Mouse (Mus musculus) gastrocnemius, adult 18-20 months (tissue): ENCODE data around the gene Cic. TPM values are rescaled to one million over a fixed set of nuclear protein-coding genes. Genes with fewer than 3 reads are reported as not detected.

Experiments
- DNase-seq: peaks from one replicate; pipeline ENCODE4 v3.0.0; 2021; ENCODE audit warnings: low spot score
- long read RNA-seq, 2 experiments: library from polyadenylated mRNA; stranded (forward); transcript quantifications; one replicate each; pipeline ENCODE4 v2.0.0; 2021
- total RNA-seq, 2 experiments: library from RNA; stranded (reverse); gene quantifications; 2 replicates each; pipeline ENCODE4 v1.2.3; 2021

Cic gene
- 10 to 100 TPM; 34.8 to 38.3 TPM for total RNA-seq
- long read RNA-seq, experiment 1, partial matches to known transcripts: 3 of 8 reads
- long read RNA-seq, experiment 1, other reads (novel, unspliced or antisense): 5 of 8 reads
- long read RNA-seq, experiment 2, partial matches to known transcripts: 2 of 8 reads
- long read RNA-seq, experiment 2, other reads (novel, unspliced or antisense): 6 of 8 reads

- DNase-seq: peak; percentile 100
Observed at GRCm38 (mm10) chr7:25267301-25267750, at the start of gene Cic. TSS of gene Cic (plus strand) at chr7:25267704.

- DNase-seq: peak; percentile 28
Observed at GRCm38 (mm10) chr7:25218705-25219415, 48.6 kb upstream of the Cic start.

GRCm38 (mm10) chr7:25219416-25219750 is 48.1 kb upstream of the Cic start:
- DNase-seq: no peak

- peak; percentile 98 for DNase-seq
Observed at GRCm38 (mm10) chr7:25219756-25220456, 47.6 kb upstream of the Cic start.

GRCm38 (mm10) chr7:25220457-25221101 is 46.9 kb upstream of the Cic start, which contains the start of gene Dedd2:
TSS of gene Dedd2 (minus strand) at chr7:25220615.
- peak; percentile 37 for DNase-seq

- DNase-seq: peak; percentile 98
Observed at GRCm38 (mm10) chr7:25221102-25221883, 46.2 kb upstream of the Cic start, which contains the start of gene Zfp526. TSS of gene Zfp526 (plus strand) at chr7:25221425.

- DNase-seq: no peak
Observed at GRCm38 (mm10) chr7:25222275-25222967, 45.1 kb upstream of the Cic start.

GRCm38 (mm10) chr7:25227523-25228300 is 39.8 kb upstream of the Cic start:
- DNase-seq: no peak

GRCm38 (mm10) chr7:25230690-25231285 is 36.7 kb upstream of the Cic start:
- no peak for DNase-seq

- no peak for DNase-seq
Observed at GRCm38 (mm10) chr7:25232101-25232648, 35.3 kb upstream of the Cic start.

- no peak for DNase-seq
Observed at GRCm38 (mm10) chr7:25233061-25233460, 34.4 kb upstream of the Cic start.

- DNase-seq: no peak
Observed at GRCm38 (mm10) chr7:25235526-25235925, 32.0 kb upstream of the Cic start.

- DNase-seq: peak; percentile 99
Observed at GRCm38 (mm10) chr7:25237249-25238014, 30.1 kb upstream of the Cic start, which contains the start of gene Gsk3a. TSS of gene Gsk3a (minus strand) at chr7:25237851.

- peak; percentile 93 for DNase-seq
Observed at GRCm38 (mm10) chr7:25238015-25238706, 29.3 kb upstream of the Cic start.

- DNase-seq: peak; percentile 90
Observed at GRCm38 (mm10) chr7:25238829-25239623, 28.5 kb upstream of the Cic start.

- DNase-seq: no peak
Observed at GRCm38 (mm10) chr7:25240631-25241030, 26.9 kb upstream of the Cic start.

- peak; percentile 48 for DNase-seq
Observed at GRCm38 (mm10) chr7:25241062-25241461, 26.4 kb upstream of the Cic start.
